Mouse (Mus musculus): Measurements from ENCODE around the gene Mcu.

- TF ChIP-seq CTCF (IDR thresholded peaks at IDR 0.05; ENCODE audit: insufficient read depth, low read length) (no peak), POLR2A (IDR thresholded peaks at IDR 0.05; ENCODE audit: borderline replicate concordance, extremely low read depth, low read depth, low read length) (no peak)
These were observed 92.6 kb downstream of the Mcu start for GRCm38 (mm10) chr10:59523826-59524331.

Measured in lung, adult 2 months (tissue).